Mouse (Mus musculus) bone marrow macrophage, adult 2 months (primary cell): ENCODE data around the gene Cstb.

ENCODE experiments used
- CTCF ChIP-seq: IDR thresholded peaks from 2 replicates; pipeline ENCODE4 v1.5.1; 2012; ENCODE audit warnings: low read depth, mild to moderate bottlenecking, low read length, moderate library complexity
- POLR2A ChIP-seq: IDR thresholded peaks from 2 replicates; pipeline ENCODE4 v1.6.1; 2012; ENCODE audit warnings: mild to moderate bottlenecking, low read depth, low read length, borderline replicate concordance

DNA sequence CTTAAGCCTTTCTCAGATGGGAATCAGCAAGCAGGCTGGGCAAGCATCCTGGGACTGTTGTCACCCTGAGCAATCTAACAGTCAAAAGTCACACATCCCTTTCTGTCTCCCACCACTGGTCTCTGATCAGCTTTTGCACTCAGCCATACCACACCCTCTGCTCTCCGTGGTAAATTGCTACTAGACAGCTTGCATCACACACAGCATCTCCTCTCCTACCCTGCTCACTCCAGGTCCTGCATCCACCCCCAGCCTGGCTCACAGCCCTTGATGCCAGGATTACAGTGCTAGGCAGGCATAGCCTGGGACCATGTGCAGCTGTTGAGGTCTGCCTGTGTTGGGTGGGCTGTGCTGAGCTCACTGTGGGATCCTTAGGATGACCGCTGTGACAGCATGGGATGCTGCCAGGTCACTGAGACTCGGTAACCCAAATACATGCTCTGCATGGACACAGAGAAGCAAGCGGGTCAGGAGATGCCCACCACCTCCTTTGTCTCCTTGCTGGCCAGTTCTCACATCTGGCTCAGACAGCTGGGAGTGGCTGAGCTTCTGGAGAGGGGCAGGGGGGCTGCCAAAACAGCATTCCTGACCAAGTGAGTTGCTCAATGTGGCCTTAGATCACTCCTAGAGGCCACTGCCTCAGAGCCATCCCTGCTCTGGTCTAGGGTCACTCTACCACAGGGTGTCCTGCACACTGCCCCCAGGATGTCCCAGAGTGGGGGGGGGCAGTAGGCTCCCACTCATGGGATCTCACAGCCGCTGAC is 33.1 kb downstream of the Cstb start:
- TF ChIP-seq CTCF: no peak
- TF ChIP-seq POLR2A: no peak
